Mouse (Mus musculus) lung, embryonic 14.5 days (tissue): ENCODE data around the gene Spocd1. TPM values are rescaled to one million over a fixed set of nuclear protein-coding genes. Genes with fewer than 3 reads are reported as not detected.

ENCODE experiments used
- ATAC-seq: fragments of 200-750 bp; cut with Nextera tagmentation; 2 replicates; pipeline ENCODE4 v1.8.0; 2017; ENCODE audit warnings: mild to moderate bottlenecking, moderate TSS enrichment, moderate library complexity; ENCODE audit not compliant: insufficient read depth
- DNase-seq: peaks from one replicate; pipeline ENCODE4 v3.0.0-alpha.2; 2015
- H3K27ac ChIP-seq: fragments of 300-500 bp; sonication (generic); 2 replicates; pipeline ENCODE4 v1.5.1; 2014; ENCODE audit warnings: low read depth, mild to moderate bottlenecking, moderate library complexity
- H3K27me3 ChIP-seq: fragments of 300-500 bp; sonication (generic); 2 replicates; pipeline ENCODE4 v1.6.1; 2014; ENCODE audit warnings: low read length, control low read depth; ENCODE audit not compliant: insufficient read depth
- H3K36me3 ChIP-seq: fragments of 300-500 bp; sonication (generic); 2 replicates; pipeline ENCODE4 v1.6.1; 2014; ENCODE audit warnings: control low read depth; ENCODE audit not compliant: insufficient read depth
- H3K4me1 ChIP-seq: fragments of 300-500 bp; sonication (generic); 2 replicates; pipeline ENCODE4 v1.6.1; 2014; ENCODE audit warnings: antibody characterized with exemption, control low read depth; ENCODE audit not compliant: insufficient read depth
- H3K4me2 ChIP-seq: fragments of 300-500 bp; sonication (generic); 2 replicates; pipeline ENCODE4 v1.6.1; 2014; ENCODE audit warnings: mild to moderate bottlenecking
- H3K4me3 ChIP-seq: fragments of 300-500 bp; sonication (generic); 2 replicates; pipeline ENCODE4 v1.5.1; 2014; ENCODE audit warnings: low read depth, low read length
- H3K9ac ChIP-seq: fragments of 300-500 bp; sonication (generic); 2 replicates; pipeline ENCODE4 v1.6.1; 2014
- H3K9me3 ChIP-seq: fragments of 300-500 bp; sonication (generic); 2 replicates; pipeline ENCODE4 v1.6.1; 2016; ENCODE audit warnings: low read depth, low read length, control low read depth
- CTCF ChIP-seq: IDR thresholded peaks from 2 replicates; pipeline ENCODE4 v1.5.1; 2016; ENCODE audit warnings: antibody characterized with exemption, low read depth
- WGBS: fragments of 180-500 bp; shearing (Covaris S2); extraction: QIAGEN DNeasy Blood & Tissue Kit; methylation state at CpG from one replicate; pipeline ENCODE4 v1.1.7; 2014; 5-methylcytosine and 5-hydroxymethylcytosine counted together
- polyA plus RNA-seq: library from polyadenylated mRNA; unstranded; fragments of >200 nt; fragmentation: Nextera tagmentation; extraction: Ambion mirVana; gene quantifications from 2 replicates; pipeline ENCODE4 v1.2.1, GENCODE M21; 2014

Gene Spocd1
- polyA plus RNA-seq, 1 experiment from 2014 or later, result not detected

GRCm38 (mm10) chr4:129985161-129985670 is 56.2 kb downstream of the Spocd1 start:
- ATAC-seq, result peak; percentile 15; the same call in 1 of the 2 replicates
- H3K27ac ChIP-seq, result no peak overlapping the region
- H3K27me3 ChIP-seq, result peaks cover 68% of the 10 kb centered on the region
- H3K4me2 ChIP-seq, result peak overlapping the region; percentile 99
- DNase-seq, result peak; percentile 27
- WGBS, result under 1% methylated on average over 27 of the region's 48 CpGs
- H3K36me3 ChIP-seq, result no peaks in the 10 kb centered on the region
- peak overlapping the region; percentile 61 for H3K4me3 ChIP-seq
- H3K4me1 ChIP-seq, result peaks cover 17% of the 10 kb centered on the region
- no peaks in the 10 kb centered on the region for H3K9me3 ChIP-seq
- no peak for TF ChIP-seq CTCF
- peak overlapping the region; percentile 68 for H3K9ac ChIP-seq

GRCm38 (mm10) chr4:129985671-129986441 is 56.8 kb downstream of the Spocd1 start:
- Histone ChIP-seq H3K4me3 (peak overlapping the region; percentile 61), H3K4me2 (peak overlapping the region; percentile 99), H3K9ac (peak overlapping the region; percentile 68), H3K9me3 (no peaks in the 10 kb centered on the region), H3K27ac (no peak overlapping the region), H3K27me3 (peaks cover 68% of the 10 kb centered on the region), H3K4me1 (peaks cover 17% of the 10 kb centered on the region), H3K36me3 (no peaks in the 10 kb centered on the region)
- DNase-seq (peak; percentile 72), ATAC-seq (no peak)
- under 1% methylated on average over 58 of the region's 58 CpGs for WGBS
- TF ChIP-seq CTCF, result peak; percentile 62

GRCm38 (mm10) chr4:129987825-129988504 is 58.9 kb downstream of the Spocd1 start:
- Histone ChIP-seq H3K9ac (peak overlapping the region; percentile 50), H3K4me2 (peak overlapping the region; percentile 78), H3K4me1 (peaks cover 17% of the 10 kb centered on the region), H3K4me3 (peak overlapping the region; percentile 47), H3K27ac (no peak overlapping the region), H3K27me3 (peaks cover 55% of the 10 kb centered on the region), H3K36me3 (no peaks in the 10 kb centered on the region; the same call in 1 of the 2 replicates), H3K9me3 (no peaks in the 10 kb centered on the region)
- ATAC-seq (peak; percentile 28; the same call in 1 of the 2 replicates), DNase-seq (peak; percentile 73)
- under 1% methylated on average over 53 of the region's 53 CpGs for WGBS
- no peak for TF ChIP-seq CTCF

GRCm38 (mm10) chr4:129989925-129990324 is 60.9 kb downstream of the Spocd1 start:
- Histone ChIP-seq H3K4me1 (peaks cover 10% of the 10 kb centered on the region; the same call in 1 of the 2 replicates), H3K9me3 (no peaks in the 10 kb centered on the region), H3K27ac (no peak overlapping the region), H3K36me3 (no peaks in the 10 kb centered on the region; the same call in 1 of the 2 replicates), H3K4me2 (no peak overlapping the region), H3K27me3 (peaks cover 41% of the 10 kb centered on the region), H3K9ac (no peak overlapping the region), H3K4me3 (no peak overlapping the region)
- no peak for TF ChIP-seq CTCF
- ATAC-seq, result no peak
- 55% methylated on average over 4 of the region's 4 CpGs for WGBS
- no peak for DNase-seq

- H3K9me3 ChIP-seq, result no peaks in the 10 kb centered on the region
- TF ChIP-seq CTCF, result no peak
- H3K4me2 ChIP-seq, result no peak overlapping the region
- no peak for ATAC-seq
- H3K4me1 ChIP-seq, result 0 out of 2 replicates have a peak, but pooled peaks cover 4% of the 10 kb centered on the region
- peaks cover 15% of the 10 kb centered on the region for H3K27me3 ChIP-seq
- no peak overlapping the region for H3K9ac ChIP-seq
- no peak overlapping the region for H3K4me3 ChIP-seq
- no peaks in the 10 kb centered on the region; the same call in 1 of the 2 replicates for H3K36me3 ChIP-seq
- DNase-seq, result no peak
- 69% methylated on average over 16 of the region's 16 CpGs for WGBS
- H3K27ac ChIP-seq, result no peak overlapping the region
Observed at GRCm38 (mm10) chr4:129992720-129993119, 63.7 kb downstream of the Spocd1 start.

GRCm38 (mm10) chr4:129993213-129993612 is 64.2 kb downstream of the Spocd1 start:
- Histone ChIP-seq H3K4me3 (no peak overlapping the region), H3K9ac (no peak overlapping the region; the same call in 1 of the 2 replicates), H3K27me3 (peaks cover 10% of the 10 kb centered on the region), H3K4me2 (no peak overlapping the region), H3K36me3 (no peaks in the 10 kb centered on the region; the same call in 1 of the 2 replicates), H3K4me1 (0 out of 2 replicates have a peak, but pooled peaks cover 1% of the 10 kb centered on the region), H3K9me3 (no peaks in the 10 kb centered on the region), H3K27ac (no peak overlapping the region)
- 85% methylated on average over 5 of the region's 5 CpGs for WGBS
- no peak for DNase-seq
- no peak for ATAC-seq
- no peak for TF ChIP-seq CTCF
